Mouse (Mus musculus) stomach, embryonic 16.5 days (tissue): ENCODE measurements around the gene Olfr541. TPM values are rescaled to one million over a fixed set of nuclear protein-coding genes. Genes with fewer than 3 reads are reported as not detected.

Source experiments
- ATAC-seq: fragments of 200-750 bp; cut with Nextera tagmentation; 2 replicates; pipeline ENCODE4 v1.8.0; 2017; ENCODE audit warnings: moderate number of reproducible peaks, moderate TSS enrichment; ENCODE audit not compliant: insufficient read depth, low FRiP score
- H3K27ac ChIP-seq: fragments of 300-500 bp; sonication (generic); 2 replicates; pipeline ENCODE4 v1.5.1; 2014; ENCODE audit warnings: low read length
- H3K27me3 ChIP-seq: fragments of 300-500 bp; sonication (generic); 2 replicates; pipeline ENCODE4 v1.6.1; 2014; ENCODE audit warnings: low read length, control low read depth, mixed read lengths; ENCODE audit not compliant: control insufficient read depth, insufficient read depth
- H3K36me3 ChIP-seq: fragments of 300-500 bp; sonication (generic); 2 replicates; pipeline ENCODE4 v1.6.1; 2014; ENCODE audit warnings: low read length; ENCODE audit not compliant: control insufficient read depth, insufficient read depth
- H3K4me1 ChIP-seq: fragments of 300-500 bp; sonication (generic); 2 replicates; pipeline ENCODE4 v1.6.1; 2014; ENCODE audit warnings: low read length, control low read depth, mixed read lengths; ENCODE audit not compliant: control insufficient read depth, insufficient read depth
- H3K4me2 ChIP-seq: fragments of 300-500 bp; sonication (generic); 2 replicates; pipeline ENCODE4 v1.6.1; 2014; ENCODE audit warnings: low read depth, low read length, mixed read lengths
- H3K4me3 ChIP-seq: fragments of 300-500 bp; sonication (generic); replicated peaks from 2 replicates; pipeline ENCODE4 v1.5.1; 2014; ENCODE audit warnings: mild to moderate bottlenecking, low read length
- H3K9ac ChIP-seq: fragments of 300-500 bp; sonication (generic); 2 replicates; pipeline ENCODE4 v1.6.1; 2014; ENCODE audit warnings: low read length
- H3K9me3 ChIP-seq: fragments of 300-500 bp; sonication (generic); replicated peaks from 2 replicates; pipeline ENCODE4 v1.6.1; 2016; ENCODE audit warnings: low read length, control low read depth; ENCODE audit not compliant: control insufficient read depth
- WGBS: fragments of 180-500 bp; shearing (Covaris S2); extraction: QIAGEN DNeasy Blood & Tissue Kit; methylation state at CpG from one replicate; pipeline ENCODE4 v1.1.7; 2014; 5-methylcytosine and 5-hydroxymethylcytosine counted together
- polyA plus RNA-seq: library from polyadenylated mRNA; unstranded; fragments of >200 nt; fragmentation: Nextera tagmentation; extraction: Ambion mirVana; gene quantifications from 2 replicates; pipeline ENCODE4 v1.2.1, GENCODE M21; 2015

Gene Olfr541
- polyA plus RNA-seq, 1 experiment from 2014 or later = not detected

- no peaks in the 10 kb centered on the region for H3K9me3 ChIP-seq
- no peak overlapping the region for H3K4me3 ChIP-seq
- no peaks in the 10 kb centered on the region for H3K27me3 ChIP-seq
- H3K27ac ChIP-seq = no peak overlapping the region
- H3K36me3 ChIP-seq = no peaks in the 10 kb centered on the region
- H3K4me2 ChIP-seq = no peak overlapping the region
- no peak overlapping the region for H3K9ac ChIP-seq
- H3K4me1 ChIP-seq = no peaks in the 10 kb centered on the region
- ATAC-seq = no peak
- 53% methylated on average over 6 of the region's 6 CpGs for WGBS
Observed at GRCm38 (mm10) chr7:140721095-140721494, 24.0 kb downstream of the Olfr541 start.

- Histone ChIP-seq H3K9ac (no peak overlapping the region), H3K36me3 (no peaks in the 10 kb centered on the region), H3K4me2 (no peak overlapping the region), H3K4me3 (no peak overlapping the region), H3K27ac (no peak overlapping the region), H3K27me3 (no peaks in the 10 kb centered on the region), H3K4me1 (no peaks in the 10 kb centered on the region), H3K9me3 (no peaks in the 10 kb centered on the region)
- no peak for ATAC-seq
Observed at GRCm38 (mm10) chr7:140725558-140725957, 28.5 kb downstream of the Olfr541 start.

- Histone ChIP-seq H3K27ac (no peak overlapping the region), H3K9ac (no peak overlapping the region), H3K4me1 (no peaks in the 10 kb centered on the region), H3K36me3 (no peaks in the 10 kb centered on the region), H3K9me3 (no peaks in the 10 kb centered on the region), H3K4me2 (no peak overlapping the region), H3K4me3 (no peak overlapping the region), H3K27me3 (no peaks in the 10 kb centered on the region)
- ATAC-seq = no peak
- 66% methylated on average over 2 of the region's 2 CpGs for WGBS
Observed at GRCm38 (mm10) chr7:140733162-140733561, 36.1 kb downstream of the Olfr541 start.

GRCm38 (mm10) chr7:140747402-140747801 is 50.3 kb downstream of the Olfr541 start:
- 73% methylated on average over 3 of the region's 3 CpGs for WGBS
- ATAC-seq = no peak
- Histone ChIP-seq H3K9me3 (no peaks in the 10 kb centered on the region), H3K4me3 (no peak overlapping the region), H3K4me2 (no peak overlapping the region), H3K36me3 (no peaks in the 10 kb centered on the region), H3K4me1 (no peaks in the 10 kb centered on the region), H3K9ac (no peak overlapping the region), H3K27ac (no peak overlapping the region), H3K27me3 (no peaks in the 10 kb centered on the region)

- H3K9me3 ChIP-seq = no peaks in the 10 kb centered on the region
- no peak for ATAC-seq
- no peaks in the 10 kb centered on the region for H3K36me3 ChIP-seq
- no peaks in the 10 kb centered on the region for H3K27me3 ChIP-seq
- no peak overlapping the region for H3K9ac ChIP-seq
- no peak overlapping the region for H3K27ac ChIP-seq
- H3K4me3 ChIP-seq = no peak overlapping the region
- WGBS = 79% methylated on average over 6 of the region's 6 CpGs
- no peak overlapping the region for H3K4me2 ChIP-seq
- no peaks in the 10 kb centered on the region for H3K4me1 ChIP-seq
Observed at GRCm38 (mm10) chr7:140748116-140748826, 51.2 kb downstream of the Olfr541 start.

GRCm38 (mm10) chr7:140748827-140749160 is 51.7 kb downstream of the Olfr541 start:
- 78% methylated on average over 3 of the region's 3 CpGs for WGBS
- H3K9ac ChIP-seq = no peak overlapping the region
- H3K36me3 ChIP-seq = no peaks in the 10 kb centered on the region
- no peak overlapping the region for H3K4me3 ChIP-seq
- H3K27me3 ChIP-seq = no peaks in the 10 kb centered on the region
- no peak for ATAC-seq
- no peaks in the 10 kb centered on the region for H3K4me1 ChIP-seq
- no peak overlapping the region for H3K27ac ChIP-seq
- no peak overlapping the region for H3K4me2 ChIP-seq
- H3K9me3 ChIP-seq = no peaks in the 10 kb centered on the region

- ATAC-seq = no peak
- Histone ChIP-seq H3K4me3 (no peak overlapping the region), H3K9ac (no peak overlapping the region), H3K36me3 (no peaks in the 10 kb centered on the region), H3K27me3 (no peaks in the 10 kb centered on the region), H3K4me2 (no peak overlapping the region), H3K9me3 (no peaks in the 10 kb centered on the region), H3K27ac (no peak overlapping the region), H3K4me1 (no peaks in the 10 kb centered on the region)
Observed at GRCm38 (mm10) chr7:140754556-140754955, 57.5 kb downstream of the Olfr541 start.

Other genes starting within 250 kb of the Olfr541 start
- gene Olfr533, start 233.9 kb upstream of the Olfr541 start, polyA plus RNA-seq = not detected in 2 replicates
- not detected in 2 replicates for gene Olfr535, start 213.1 kb upstream of the Olfr541 start, polyA plus RNA-seq
- not detected in 2 replicates for gene Olfr536, start 189.9 kb upstream of the Olfr541 start, polyA plus RNA-seq
- gene Olfr538, start 129.4 kb upstream of the Olfr541 start, polyA plus RNA-seq = not detected in 2 replicates
- gene Olfr46, start 96.0 kb upstream of the Olfr541 start, polyA plus RNA-seq = 0.01 and 0.02 TPM in 2 replicates
- not detected in 2 replicates for gene Olfr61, start 68.3 kb upstream of the Olfr541 start, polyA plus RNA-seq
- not detected in 2 replicates for gene Olfr53, start 50.8 kb upstream of the Olfr541 start, polyA plus RNA-seq
- not detected in 2 replicates for gene Olfr539, start 37.3 kb upstream of the Olfr541 start, polyA plus RNA-seq
- not detected in 2 replicates for gene Olfr45, start 15.3 kb upstream of the Olfr541 start, polyA plus RNA-seq
- not detected in 2 replicates for gene Cyp2e1, start 66.5 kb downstream of the Olfr541 start, polyA plus RNA-seq
- gene Syce1, start 90.6 kb downstream of the Olfr541 start, polyA plus RNA-seq = 0.35 TPM in 1 of 2 replicates, not detected in the other
- gene Zfp941, start 124.9 kb downstream of the Olfr541 start, polyA plus RNA-seq = 1.3 and 1.9 TPM in 2 replicates
- 26.7 and 34.7 TPM in 2 replicates for gene Urah, start 137.8 kb downstream of the Olfr541 start, polyA plus RNA-seq
- gene Scgb1c1, start 148.3 kb downstream of the Olfr541 start, polyA plus RNA-seq = not detected in 2 replicates
- 0.08 TPM in 1 of 2 replicates, not detected in the other for gene Odf3, start 150.5 kb downstream of the Olfr541 start, polyA plus RNA-seq
- gene Gm45785, start 159.1 kb downstream of the Olfr541 start, polyA plus RNA-seq = not detected in 2 replicates
- gene Ric8a, start 159.7 kb downstream of the Olfr541 start, polyA plus RNA-seq = 62.5 and 77.8 TPM in 2 replicates
- 43.5 and 46.6 TPM in 2 replicates for gene Bet1l, start 160.3 kb downstream of the Olfr541 start, polyA plus RNA-seq
- gene Psmd13, start 184.7 kb downstream of the Olfr541 start, polyA plus RNA-seq = 189 and 193 TPM in 2 replicates
- gene Sirt3, start 185.0 kb downstream of the Olfr541 start, polyA plus RNA-seq = 24.0 and 27.4 TPM in 2 replicates
- 1.3 and 19.4 TPM in 2 replicates for gene Cox8b, start 203.2 kb downstream of the Olfr541 start, polyA plus RNA-seq
- gene Nlrp6, start 223.6 kb downstream of the Olfr541 start, polyA plus RNA-seq = 9.9 and 10.0 TPM in 2 replicates
- 25.6 and 27.3 TPM in 2 replicates for gene Pgghg, start 244.1 kb downstream of the Olfr541 start, polyA plus RNA-seq